Mouse (Mus musculus) MEL (cell line): ENCODE results near the gene Ffar1.

Experiments used
- BHLHE40 ChIP-seq: IDR thresholded peaks from 2 replicates; pipeline ENCODE4 v1.6.1; 2012; ENCODE audit warnings: low read depth, mild to moderate bottlenecking, inconsistent platforms, low read length, improper control_type of control experiment, borderline replicate concordance
- CTCF ChIP-seq, 3 experiments: IDR thresholded peaks in 2 of 3; conservative IDR thresholded peaks in 1 of 3; 2 replicates each; pipeline ENCODE4 v1.5.1; 2011 to 2012; ENCODE audit warnings: low read length in 3 of 3, low read depth in 2 of 3, mild to moderate bottlenecking in 2 of 3, improper control_type of control experiment in 1 of 3, inconsistent platforms in 1 of 3, mixed read lengths in 1 of 3, moderate library complexity in 1 of 3; ENCODE audit not compliant: control insufficient read depth in 1 of 3, insufficient read depth in 1 of 3, poor library complexity in 1 of 3, severe bottlenecking in 1 of 3
- MAFK ChIP-seq: IDR thresholded peaks from 2 replicates; pipeline ENCODE4 v1.6.1; 2011; ENCODE audit warnings: low read depth, mild to moderate bottlenecking, low read length, improper control_type of control experiment, borderline replicate concordance
- MAX ChIP-seq: IDR thresholded peaks from 2 replicates; pipeline ENCODE4 v1.6.1; 2011; ENCODE audit warnings: low read length, improper control_type of control experiment
- POLR2A ChIP-seq, 2 experiments: IDR thresholded peaks; 2 replicates each; pipeline ENCODE4 v1.6.1; 2011 to 2012; ENCODE audit warnings: low read length in 2 of 2, mild to moderate bottlenecking in 2 of 2, control low read depth in 1 of 2, improper control_type of control experiment in 1 of 2, low read depth in 1 of 2, moderate library complexity in 1 of 2; ENCODE audit not compliant: control insufficient read depth in 1 of 2, insufficient read depth in 1 of 2, poor library complexity in 1 of 2
- POLR2AphosphoS2 ChIP-seq: IDR thresholded peaks from 2 replicates; pipeline ENCODE4 v1.6.1; 2011; ENCODE audit warnings: low read length, improper control_type of control experiment
- SMC3 ChIP-seq: IDR thresholded peaks from 2 replicates; pipeline ENCODE4 v1.6.1; 2011; ENCODE audit warnings: low read depth, low read length, improper control_type of control experiment
- TAL1 ChIP-seq: IDR thresholded peaks from 2 replicates; pipeline ENCODE4 v1.6.1; 2012; ENCODE audit warnings: mild to moderate bottlenecking, inconsistent platforms, low read length, moderate library complexity, mixed read lengths
- TBP ChIP-seq: IDR thresholded peaks from 2 replicates; pipeline ENCODE4 v1.8.0; 2011; ENCODE audit warnings: low read depth, low read length, improper control_type of control experiment
- TCF12 ChIP-seq: IDR thresholded peaks from 2 replicates; pipeline ENCODE4 v1.6.1; 2014; ENCODE audit warnings: low read depth, mild to moderate bottlenecking, inconsistent platforms, low read length, improper control_type of control experiment, moderate library complexity
- USF1 ChIP-seq: IDR thresholded peaks from 2 replicates; pipeline ENCODE4 v1.6.1; 2014; ENCODE audit warnings: low read depth, mild to moderate bottlenecking, inconsistent platforms, low read length, improper control_type of control experiment, moderate library complexity
- USF2 ChIP-seq, 2 experiments: IDR thresholded peaks; 2 replicates each; pipeline ENCODE4 v1.6.1; 2011 to 2012; ENCODE audit warnings: improper control_type of control experiment in 2 of 2, low read length in 2 of 2, borderline replicate concordance in 1 of 2, inconsistent platforms in 1 of 2, low read depth in 1 of 2, mild to moderate bottlenecking in 1 of 2; ENCODE audit not compliant: insufficient read depth in 1 of 2

GRCm38 (mm10) chr7:30881367-30881766, 20.0 kb upstream of the Ffar1 start:
- no peak for TF ChIP-seq USF2 (IDR thresholded peaks at IDR 0.05; ENCODE audit: borderline replicate concordance in 1 of 2, insufficient read depth in 1 of 2, low read depth in 1 of 2, low read length in 2 of 2)
- TF ChIP-seq USF1: no peak
- TF ChIP-seq BHLHE40: no peak
- TF ChIP-seq TCF12: no peak
- no peak for TF ChIP-seq TBP
- no peak for TF ChIP-seq SMC3
- no peak for TF ChIP-seq POLR2A (IDR thresholded peaks at IDR 0.05; ENCODE audit: control insufficient read depth in 1 of 2, insufficient read depth in 1 of 2, low read depth in 1 of 2, low read length in 2 of 2, poor library complexity in 1 of 2)
- no peak for TF ChIP-seq CTCF (IDR thresholded peaks at IDR 0.05 in 2 of 3, conservative IDR thresholded peaks at IDR 0.05 in 1 of 3; ENCODE audit: control insufficient read depth in 1 of 3, insufficient read depth in 1 of 3, low read depth in 2 of 3, low read length in 3 of 3, poor library complexity in 1 of 3, severe bottlenecking in 1 of 3)
- no peak for TF ChIP-seq MAX
- no peak for TF ChIP-seq MAFK
- no peak for TF ChIP-seq TAL1
- TF ChIP-seq POLR2AphosphoS2: no peak
